Mouse (Mus musculus) kidney, adult 9 months (tissue): ENCODE results near the gene Pde8a.

Source experiments
- DNase-seq: peaks from one replicate; pipeline ENCODE4 v3.0.0; 2022

Pde8a gene

GRCm38 (mm10) chr7:81341563-81341962 is 128.2 kb downstream of the Pde8a start:
- DNase-seq = peak; percentile 55

- DNase-seq = peak; percentile 59
Observed at GRCm38 (mm10) chr7:81342356-81343094, 129.1 kb downstream of the Pde8a start.

GRCm38 (mm10) chr7:81343316-81343715 is 129.9 kb downstream of the Pde8a start:
- DNase-seq = no peak

GRCm38 (mm10) chr7:81343831-81344230 is 130.4 kb downstream of the Pde8a start:
- no peak for DNase-seq

GRCm38 (mm10) chr7:81344544-81345446 is 131.4 kb downstream of the Pde8a start, which contains the start of gene Rps17:
Gene Rps17, minus strand, starts transcription at chr7:81345254.
- peak; percentile 97 for DNase-seq

GRCm38 (mm10) chr7:81345447-81346170 is 132.2 kb downstream of the Pde8a start:
- DNase-seq = no peak

GRCm38 (mm10) chr7:81348206-81348605 is 134.8 kb downstream of the Pde8a start:
- no peak for DNase-seq

- no peak for DNase-seq
Observed at GRCm38 (mm10) chr7:81351826-81352225, 138.4 kb downstream of the Pde8a start.

GRCm38 (mm10) chr7:81355746-81356145 is 142.3 kb downstream of the Pde8a start:
- no peak for DNase-seq

GRCm38 (mm10) chr7:81356360-81356759 is 143.0 kb downstream of the Pde8a start:
- DNase-seq = no peak

- DNase-seq = no peak
Observed at GRCm38 (mm10) chr7:81356975-81357374, 143.6 kb downstream of the Pde8a start.

- peak; percentile 24 for DNase-seq
Observed at GRCm38 (mm10) chr7:81367946-81368345, 154.6 kb downstream of the Pde8a start.

- DNase-seq = no peak
Observed at GRCm38 (mm10) chr7:81369724-81370123, 156.3 kb downstream of the Pde8a start.

GRCm38 (mm10) chr7:81371811-81372210 is 158.4 kb downstream of the Pde8a start:
- no peak for DNase-seq

- no peak for DNase-seq
Observed at GRCm38 (mm10) chr7:81372337-81372920, 159.0 kb downstream of the Pde8a start.

- DNase-seq = no peak
Observed at GRCm38 (mm10) chr7:81379363-81379762, 166.0 kb downstream of the Pde8a start.
